Mouse (Mus musculus): ENCODE data around the gene Thrb.

Thrb gene

GRCm38 (mm10) chr14:17659686-17660328 lies at the start of gene Thrb:
Gene Thrb (plus strand): TSS chr14:17660261.
- DNase-seq (ENCODE audit: low read depth) = no peak

- no peak for DNase-seq (ENCODE audit: low read depth)
Observed at GRCm38 (mm10) chr14:17621671-17622070, 38.4 kb upstream of the Thrb start.

- DNase-seq (ENCODE audit: low read depth) = no peak
Observed at GRCm38 (mm10) chr14:17623936-17624335, 36.1 kb upstream of the Thrb start.

- DNase-seq (ENCODE audit: low read depth) = no peak
Observed at GRCm38 (mm10) chr14:17629215-17629614, 30.8 kb upstream of the Thrb start.

- DNase-seq (ENCODE audit: low read depth) = no peak
Observed at GRCm38 (mm10) chr14:17632887-17633522, 27.1 kb upstream of the Thrb start.

GRCm38 (mm10) chr14:17636971-17637370 lies 23.1 kb upstream of the Thrb start:
- no peak for DNase-seq (ENCODE audit: low read depth)

- no peak for DNase-seq (ENCODE audit: low read depth)
Observed at GRCm38 (mm10) chr14:17641770-17642169, 18.3 kb upstream of the Thrb start.

- DNase-seq (ENCODE audit: low read depth) = no peak
Observed at GRCm38 (mm10) chr14:17655084-17655483, 5.0 kb upstream of the Thrb start.

GRCm38 (mm10) chr14:17659031-17659430 lies 1.0 kb upstream of the Thrb start:
- peak; percentile 92 for DNase-seq (ENCODE audit: low read depth)

GRCm38 (mm10) chr14:17660329-17661099 lies 453 bp downstream of the Thrb start:
- DNase-seq (ENCODE audit: low read depth) = peak; percentile 81

GRCm38 (mm10) chr14:17661100-17661521 lies 1.1 kb downstream of the Thrb start:
- DNase-seq (ENCODE audit: low read depth) = peak; percentile 31

- no peak for DNase-seq (ENCODE audit: low read depth)
Observed at GRCm38 (mm10) chr14:17662087-17662486, 2.0 kb downstream of the Thrb start.

- DNase-seq (ENCODE audit: low read depth) = peak; percentile 29
Observed at GRCm38 (mm10) chr14:17674335-17674734, 14.3 kb downstream of the Thrb start.

- peak; percentile 15 for DNase-seq (ENCODE audit: low read depth)
Observed at GRCm38 (mm10) chr14:17675214-17675613, 15.2 kb downstream of the Thrb start.

GRCm38 (mm10) chr14:17681479-17681878 lies 21.4 kb downstream of the Thrb start:
- no peak for DNase-seq (ENCODE audit: low read depth)

- DNase-seq (ENCODE audit: low read depth) = no peak
Observed at GRCm38 (mm10) chr14:17684881-17685280, 24.8 kb downstream of the Thrb start.

GRCm38 (mm10) chr14:17685491-17685890 lies 25.4 kb downstream of the Thrb start:
- DNase-seq (ENCODE audit: low read depth) = no peak

GRCm38 (mm10) chr14:17686939-17687338 lies 26.9 kb downstream of the Thrb start:
- no peak for DNase-seq (ENCODE audit: low read depth)

GRCm38 (mm10) chr14:17691246-17691645 lies 31.2 kb downstream of the Thrb start:
- DNase-seq (ENCODE audit: low read depth) = no peak

- DNase-seq (ENCODE audit: low read depth) = no peak
Observed at GRCm38 (mm10) chr14:17695526-17695925, 35.5 kb downstream of the Thrb start.

GRCm38 (mm10) chr14:17697920-17698632 lies 38.0 kb downstream of the Thrb start:
- DNase-seq (ENCODE audit: low read depth) = no peak

- no peak for DNase-seq (ENCODE audit: low read depth)
Observed at GRCm38 (mm10) chr14:17700228-17700627, 40.2 kb downstream of the Thrb start.
